Mouse (Mus musculus) heart, embryonic 16.5 days (tissue): ENCODE measurements at regions not wholly inside any gene's neighbourhood (a gene's known extent, or its start where the extent isn't known, plus 50 kb on each side); places are given as distances from the start of the nearest gene placed in this dataset.

Source experiments
- ATAC-seq: fragments of 200-750 bp; cut with Nextera tagmentation; replicated peaks from 2 replicates; pipeline ENCODE4 v1.8.0; 2017; ENCODE audit warnings: moderate number of reproducible peaks; ENCODE audit not compliant: insufficient read depth, low FRiP score; ENCODE audit errors: extremely low read depth
- H3K27ac ChIP-seq: fragments of 300-500 bp; sonication (generic); 2 replicates; pipeline ENCODE4 v1.5.1; 2014; ENCODE audit warnings: mild to moderate bottlenecking, low read length, control low read depth, moderate library complexity
- H3K27me3 ChIP-seq: fragments of 300-500 bp; sonication (generic); 2 replicates; pipeline ENCODE4 v1.6.1; 2014; ENCODE audit warnings: low read length, mixed read lengths; ENCODE audit not compliant: control insufficient read depth, insufficient read depth
- H3K36me3 ChIP-seq: fragments of 300-500 bp; sonication (generic); 2 replicates; pipeline ENCODE4 v1.6.1; 2014; ENCODE audit not compliant: control insufficient read depth, insufficient read depth
- H3K4me1 ChIP-seq: fragments of 300-500 bp; sonication (generic); 2 replicates; pipeline ENCODE4 v1.6.1; 2014; ENCODE audit warnings: low read length, mixed read lengths; ENCODE audit not compliant: control insufficient read depth, insufficient read depth
- H3K4me2 ChIP-seq: fragments of 300-500 bp; sonication (generic); 2 replicates; pipeline ENCODE4 v1.6.1; 2014; ENCODE audit warnings: low read depth, mild to moderate bottlenecking, control low read depth, low read length
- H3K4me3 ChIP-seq: fragments of 300-500 bp; sonication (generic); 2 replicates; pipeline ENCODE4 v1.5.1; 2014; ENCODE audit warnings: mild to moderate bottlenecking, control low read depth, low read length
- H3K9ac ChIP-seq: fragments of 300-500 bp; sonication (generic); 2 replicates; pipeline ENCODE4 v1.6.1; 2014; ENCODE audit warnings: low read length, control low read depth
- H3K9me3 ChIP-seq: fragments of 300-500 bp; sonication (generic); replicated peaks from 2 replicates; pipeline ENCODE4 v1.6.1; 2016; ENCODE audit warnings: low read length; ENCODE audit not compliant: control insufficient read depth
- WGBS: fragments of 180-500 bp; shearing (Covaris S2); extraction: QIAGEN DNeasy Blood & Tissue Kit; methylation state at CpG from one replicate; pipeline ENCODE4 v1.1.7; 2014; 5-methylcytosine and 5-hydroxymethylcytosine counted together

GRCm38 (mm10) chr4:124206480-124206879 lies 288.7 kb upstream of the 4930535I16Rik start:
- Histone ChIP-seq H3K27ac (no peak overlapping the region), H3K9ac (no peak overlapping the region), H3K4me2 (no peak overlapping the region), H3K27me3 (no peaks in the 10 kb centered on the region), H3K36me3 (no peaks in the 10 kb centered on the region), H3K4me1 (no peaks in the 10 kb centered on the region), H3K4me3 (no peak overlapping the region), H3K9me3 (peaks cover 5% of the 10 kb centered on the region; the same call in 1 of the 2 replicates)
- WGBS, result 82% methylated on average over 16 of the region's 16 CpGs
- no peak for ATAC-seq

- no peak for ATAC-seq
- WGBS, result 76% methylated on average over 2 of the region's 2 CpGs
- no peaks in the 10 kb centered on the region for H3K4me1 ChIP-seq
- peaks cover 5% of the 10 kb centered on the region; the same call in 1 of the 2 replicates for H3K9me3 ChIP-seq
- no peaks in the 10 kb centered on the region for H3K36me3 ChIP-seq
- H3K27me3 ChIP-seq, result peaks cover 8% of the 10 kb centered on the region
- no peak overlapping the region for H3K27ac ChIP-seq
- H3K9ac ChIP-seq, result no peak overlapping the region
- H3K4me2 ChIP-seq, result no peak overlapping the region
- H3K4me3 ChIP-seq, result no peak overlapping the region
These were observed 285.9 kb upstream of the 4930535I16Rik start for GRCm38 (mm10) chr4:124203736-124204135.

GRCm38 (mm10) chr4:124199884-124200844 lies 282.3 kb upstream of the 4930535I16Rik start:
- ATAC-seq, result no peak
- H3K4me3 ChIP-seq, result no peak overlapping the region
- no peaks in the 10 kb centered on the region for H3K4me1 ChIP-seq
- H3K36me3 ChIP-seq, result no peaks in the 10 kb centered on the region
- WGBS, result 36% methylated on average over 14 of the region's 14 CpGs
- H3K27ac ChIP-seq, result no peak overlapping the region
- H3K4me2 ChIP-seq, result no peak overlapping the region
- peaks cover 5% of the 10 kb centered on the region; the same call in 1 of the 2 replicates for H3K9me3 ChIP-seq
- H3K27me3 ChIP-seq, result peaks cover 26% of the 10 kb centered on the region
- H3K9ac ChIP-seq, result no peak overlapping the region

- 53% methylated on average over 15 of the region's 15 CpGs for WGBS
These were observed 281.0 kb upstream of the 4930535I16Rik start for GRCm38 (mm10) chr4:124198832-124199231.

GRCm38 (mm10) chr4:124196711-124197110 lies 278.9 kb upstream of the 4930535I16Rik start:
- H3K27ac ChIP-seq, result no peak overlapping the region
- 22% methylated on average over 12 of the region's 12 CpGs for WGBS
- no peak overlapping the region for H3K4me3 ChIP-seq
- peaks cover 32% of the 10 kb centered on the region for H3K27me3 ChIP-seq
- H3K36me3 ChIP-seq, result no peaks in the 10 kb centered on the region
- H3K4me1 ChIP-seq, result no peaks in the 10 kb centered on the region
- H3K9ac ChIP-seq, result no peak overlapping the region
- H3K4me2 ChIP-seq, result no peak overlapping the region
- no peak for ATAC-seq
- no peaks in the 10 kb centered on the region for H3K9me3 ChIP-seq

More at GRCm38 (mm10) chr4:124198832-124199231, 281.0 kb upstream of the 4930535I16Rik start:
- H3K9ac ChIP-seq, result no peak overlapping the region
- H3K36me3 ChIP-seq, result no peaks in the 10 kb centered on the region
- no peak overlapping the region for H3K27ac ChIP-seq
- peaks cover 1% of the 10 kb centered on the region; the same call in 1 of the 2 replicates for H3K9me3 ChIP-seq
- no peak for ATAC-seq
- peaks cover 26% of the 10 kb centered on the region for H3K27me3 ChIP-seq
- H3K4me1 ChIP-seq, result no peaks in the 10 kb centered on the region
- H3K4me3 ChIP-seq, result no peak overlapping the region
- H3K4me2 ChIP-seq, result no peak overlapping the region

- Histone ChIP-seq H3K9ac (no peak overlapping the region), H3K27ac (no peak overlapping the region), H3K4me2 (no peak overlapping the region), H3K36me3 (no peaks in the 10 kb centered on the region), H3K4me1 (no peaks in the 10 kb centered on the region), H3K4me3 (no peak overlapping the region), H3K9me3 (0 out of 2 replicates have a peak, but pooled peaks cover 2% of the 10 kb centered on the region), H3K27me3 (peaks cover 35% of the 10 kb centered on the region)
- no peak for ATAC-seq
- WGBS, result 75% methylated on average over 15 of the region's 15 CpGs
These were observed 275.4 kb upstream of the 4930535I16Rik start for GRCm38 (mm10) chr4:124193059-124193721.

GRCm38 (mm10) chr4:124190775-124191174 lies 273.0 kb upstream of the 4930535I16Rik start:
- Histone ChIP-seq H3K36me3 (no peaks in the 10 kb centered on the region), H3K9me3 (0 out of 2 replicates have a peak, but pooled peaks cover 2% of the 10 kb centered on the region), H3K4me1 (no peaks in the 10 kb centered on the region), H3K9ac (no peak overlapping the region), H3K4me3 (no peak overlapping the region), H3K4me2 (no peak overlapping the region), H3K27me3 (peaks cover 25% of the 10 kb centered on the region), H3K27ac (no peak overlapping the region)
- WGBS, result 69% methylated on average over 4 of the region's 4 CpGs
- no peak for ATAC-seq

- Histone ChIP-seq H3K9me3 (0 out of 2 replicates have a peak, but pooled peaks cover 2% of the 10 kb centered on the region), H3K9ac (no peak overlapping the region), H3K36me3 (no peaks in the 10 kb centered on the region), H3K27me3 (peaks cover 22% of the 10 kb centered on the region), H3K4me3 (no peak overlapping the region), H3K4me1 (no peaks in the 10 kb centered on the region), H3K27ac (no peak overlapping the region), H3K4me2 (no peak overlapping the region)
- ATAC-seq, result no peak
- WGBS, result 56% methylated on average over 13 of the region's 13 CpGs
These were observed 272.2 kb upstream of the 4930535I16Rik start for GRCm38 (mm10) chr4:124189993-124190385.
